Mouse (Mus musculus) heart, adult 9 months (tissue): ENCODE results near the gene 4930556J24Rik.
"Not testable (repeated sequence)": the region's sequence is repeated elsewhere in the genome, so short reads cannot be mapped to it uniquely, and the experiment has no call there.

Source experiments
- DNase-seq, 2 experiments: peaks; one replicate each; pipeline ENCODE4 v3.0.0; 2022; ENCODE audit warnings: low spot score in 2 of 2

The 4930556J24Rik gene

GRCm38 (mm10) chr11:3976678-3977077, at the start of gene 4930556J24Rik:
Gene 4930556J24Rik (minus strand): TSS chr11:3976778.
- no peak for DNase-seq

GRCm38 (mm10) chr11:4023321-4023720, 46.7 kb upstream of the 4930556J24Rik start:
- DNase-seq: no peak

GRCm38 (mm10) chr11:4022111-4022510, 45.5 kb upstream of the 4930556J24Rik start:
- DNase-seq: not testable (repeated sequence)

GRCm38 (mm10) chr11:4015796-4016195, 39.2 kb upstream of the 4930556J24Rik start:
- DNase-seq: not testable (repeated sequence)

- DNase-seq: no peak
These were observed 36.0 kb upstream of the 4930556J24Rik start for GRCm38 (mm10) chr11:4012616-4013015.

GRCm38 (mm10) chr11:4006462-4006861, 29.9 kb upstream of the 4930556J24Rik start:
- DNase-seq: no peak

GRCm38 (mm10) chr11:4005220-4005805, 28.7 kb upstream of the 4930556J24Rik start:
- DNase-seq: no peak

- DNase-seq: peak in 1 of 2 experiments; percentile 25
These were observed 25.0 kb upstream of the 4930556J24Rik start for GRCm38 (mm10) chr11:4001603-4002002.

- DNase-seq: no peak
These were observed 23.0 kb upstream of the 4930556J24Rik start for GRCm38 (mm10) chr11:3999547-3999946.

GRCm38 (mm10) chr11:3997978-3998720, 21.6 kb upstream of the 4930556J24Rik start:
- DNase-seq: no peak

GRCm38 (mm10) chr11:3996840-3997239, 20.3 kb upstream of the 4930556J24Rik start:
- no peak for DNase-seq

- DNase-seq: no peak
These were observed 18.9 kb upstream of the 4930556J24Rik start for GRCm38 (mm10) chr11:3995511-3995910.

- no peak for DNase-seq
These were observed 17.3 kb upstream of the 4930556J24Rik start for GRCm38 (mm10) chr11:3993914-3994313.

GRCm38 (mm10) chr11:3993132-3993531, 16.6 kb upstream of the 4930556J24Rik start:
- DNase-seq: no peak

- DNase-seq: no peak
These were observed 13.2 kb upstream of the 4930556J24Rik start for GRCm38 (mm10) chr11:3989748-3990147.

- DNase-seq: no peak
These were observed 7.5 kb upstream of the 4930556J24Rik start for GRCm38 (mm10) chr11:3983863-3984745.

GRCm38 (mm10) chr11:3983291-3983862, 6.8 kb upstream of the 4930556J24Rik start, which contains the start of gene Gal3st1:
Gene Gal3st1 (plus strand): TSS chr11:3983636.
- no peak for DNase-seq

GRCm38 (mm10) chr11:3982275-3983209, 6.0 kb upstream of the 4930556J24Rik start:
- DNase-seq: no peak

GRCm38 (mm10) chr11:3981536-3981935, 5.0 kb upstream of the 4930556J24Rik start:
- DNase-seq: no peak

- DNase-seq: no peak
These were observed 1.8 kb upstream of the 4930556J24Rik start for GRCm38 (mm10) chr11:3978421-3978820.

- DNase-seq: no peak
These were observed 2.3 kb downstream of the 4930556J24Rik start for GRCm38 (mm10) chr11:3974311-3974710.
